Mouse (Mus musculus) G1E (cell line): Measurements from ENCODE around the gene Cntd1. TPM values are rescaled to one million over a fixed set of nuclear protein-coding genes. Genes with fewer than 3 reads are reported as not detected.

Experiments
- ATAC-seq: 2 replicates; pipeline ENCODE4 v1.8.0; 2016; ENCODE audit warnings: mild to moderate bottlenecking; ENCODE audit not compliant: insufficient number of reproducible peaks, poor library complexity, low FRiP score, severe bottlenecking; ENCODE audit errors: extremely low read depth
- DNase-seq: peaks from one replicate; pipeline ENCODE4 v3.0.0; 2012; ENCODE audit warnings: low spot score
- H3K27me3 ChIP-seq: 2 replicates; pipeline ENCODE4 v1.6.1; 2012; ENCODE audit warnings: mild to moderate bottlenecking, low read length, inconsistent platforms; ENCODE audit not compliant: insufficient read depth
- H3K36me3 ChIP-seq: replicated peaks from 2 replicates; pipeline ENCODE3; 2012; ENCODE audit warnings: mild to moderate bottlenecking, inconsistent platforms
- H3K4me1 ChIP-seq: 2 replicates; pipeline ENCODE4 v1.6.1; 2012; ENCODE audit warnings: low read depth, low read length, inconsistent platforms, mixed read lengths; ENCODE audit not compliant: insufficient read depth
- H3K4me3 ChIP-seq: 2 replicates; pipeline ENCODE4 v1.5.1; 2012; ENCODE audit warnings: low read depth, mild to moderate bottlenecking, inconsistent platforms, low read length, moderate library complexity, mixed read lengths
- H3K9me3 ChIP-seq: replicated peaks from 2 replicates; pipeline ENCODE4 v1.6.1; 2012; ENCODE audit warnings: inconsistent platforms
- CTCF ChIP-seq: IDR thresholded peaks from 2 replicates; pipeline ENCODE4 v1.5.1; 2012; ENCODE audit warnings: low read depth, low read length, inconsistent platforms, mixed read lengths
- GATA1 ChIP-seq: IDR thresholded peaks from 2 replicates; pipeline ENCODE4 v1.6.1; 2012; ENCODE audit warnings: borderline replicate concordance, low read length, inconsistent platforms, mixed read lengths
- GATA2 ChIP-seq: IDR thresholded peaks from 2 replicates; pipeline ENCODE4 v1.6.1; 2012; ENCODE audit warnings: low read depth, low read length, inconsistent platforms, borderline replicate concordance
- POLR2AphosphoS5 ChIP-seq: IDR thresholded peaks from 2 replicates; pipeline ENCODE4 v1.6.1; 2012; ENCODE audit warnings: low read depth, low read length, inconsistent platforms; ENCODE audit not compliant: insufficient replicate concordance
- TAL1 ChIP-seq: conservative IDR thresholded peaks from 2 replicates; pipeline ENCODE4 v1.6.1; 2012; ENCODE audit warnings: low read depth, low read length, inconsistent platforms, mixed read lengths
- polyA plus RNA-seq: library from polyadenylated mRNA; stranded (reverse); fragments of >175 nt; gene quantifications from 2 replicates; pipeline ENCODE4 v1.2.3, GENCODE M21; 2012
- total RNA-seq, 2 experiments: library from RNA; stranded (forward) in 1 of 2; stranded (reverse) in 1 of 2; fragments of 200-1000 nt in 1 of 2; fragments of >200 nt in 1 of 2; fragmentation: Nextera tagmentation in 1 of 2; gene quantifications; 2 replicates each; pipeline ENCODE4 v1.2.3; 2014 to 2017

Cntd1 gene
- total and polyA plus RNA-seq, 3 experiments: 0.02 to 1.5 (median 1.1) TPM

- TF ChIP-seq GATA1 (no peak), GATA2 (no peak), TAL1 (no peak), POLR2AphosphoS5 (no peak), CTCF (no peak)
- Histone ChIP-seq H3K9me3 (no peaks in the 10 kb centered on the region), H3K4me1 (peaks cover 26% of the 10 kb centered on the region), H3K4me3 (no peak overlapping the region), H3K36me3 (peaks cover 12% of the 10 kb centered on the region), H3K27me3 (peaks cover 20% of the 10 kb centered on the region)
- DNase-seq: no peak
- ATAC-seq: no peak
These were observed 56.9 kb downstream of the Cntd1 start for GRCm38 (mm10) chr11:101335685-101336084.

- no peak overlapping the region; the same call in 1 of the 2 replicates for H3K4me3 ChIP-seq
- no peak for TF ChIP-seq GATA2
- no peak for TF ChIP-seq CTCF
- TF ChIP-seq GATA1: no peak
- no peak for TF ChIP-seq POLR2AphosphoS5
- no peak for TF ChIP-seq TAL1
- peak; percentile 85 for DNase-seq
- no peaks in the 10 kb centered on the region for H3K36me3 ChIP-seq
- H3K9me3 ChIP-seq: no peaks in the 10 kb centered on the region
- peaks cover 24% of the 10 kb centered on the region for H3K27me3 ChIP-seq
- peaks cover 26% of the 10 kb centered on the region for H3K4me1 ChIP-seq
- ATAC-seq: peak; percentile 60; the same call in 1 of the 2 replicates
These were observed 59.4 kb downstream of the Cntd1 start for GRCm38 (mm10) chr11:101338123-101338760.

Other genes starting within 250 kb of the Cntd1 start
Only the 20 nearest of the 29 such genes appear.
- 12.0 and 13.4 TPM in 2 replicates for gene Retreg3, start 159.1 kb upstream of the Cntd1 start, total RNA-seq (2014; fragmentation: Nextera tagmentation)
- gene Retreg3, start 159.1 kb upstream of the Cntd1 start, total RNA-seq (2017): 43.2 and 44.0 TPM in 2 replicates
- gene Retreg3, start 159.1 kb upstream of the Cntd1 start, polyA plus RNA-seq: 7.7 and 9.4 TPM in 2 replicates
- 39.8 and 42.0 TPM in 2 replicates for gene Tubg1, start 159.1 kb upstream of the Cntd1 start, total RNA-seq (2014; fragmentation: Nextera tagmentation)
- 46.0 and 47.5 TPM in 2 replicates for gene Tubg1, start 159.1 kb upstream of the Cntd1 start, total RNA-seq (2017)
- gene Tubg1, start 159.1 kb upstream of the Cntd1 start, polyA plus RNA-seq: 96.1 and 120 TPM in 2 replicates
- not detected in 2 replicates for gene Tubg2, start 123.1 kb upstream of the Cntd1 start, total RNA-seq (2014; fragmentation: Nextera tagmentation)
- gene Tubg2, start 123.1 kb upstream of the Cntd1 start, total RNA-seq (2017): not detected in 2 replicates
- not detected in 2 replicates for gene Tubg2, start 123.1 kb upstream of the Cntd1 start, polyA plus RNA-seq
- not detected in 2 replicates for gene Cntnap1, start 108.5 kb upstream of the Cntd1 start, total RNA-seq (2014; fragmentation: Nextera tagmentation)
- gene Cntnap1, start 108.5 kb upstream of the Cntd1 start, total RNA-seq (2017): under 0.01 and 0.06 TPM in 2 replicates
- 0.02 and 0.08 TPM in 2 replicates for gene Cntnap1, start 108.5 kb upstream of the Cntd1 start, polyA plus RNA-seq
- gene Plekhh3, start 107.7 kb upstream of the Cntd1 start, total RNA-seq (2014; fragmentation: Nextera tagmentation): 0.49 and 2.6 TPM in 2 replicates
- 1.5 and 1.9 TPM in 2 replicates for gene Plekhh3, start 107.7 kb upstream of the Cntd1 start, total RNA-seq (2017)
- 3.8 and 4.8 TPM in 2 replicates for gene Plekhh3, start 107.7 kb upstream of the Cntd1 start, polyA plus RNA-seq
- not detected in 2 replicates for gene Ccr10, start 103.6 kb upstream of the Cntd1 start, total RNA-seq (2014; fragmentation: Nextera tagmentation)
- gene Ccr10, start 103.6 kb upstream of the Cntd1 start, total RNA-seq (2017): not detected in 2 replicates
- gene Ccr10, start 103.6 kb upstream of the Cntd1 start, polyA plus RNA-seq: not detected in 2 replicates
- gene Ezh1, start 52.5 kb upstream of the Cntd1 start, total RNA-seq (2014; fragmentation: Nextera tagmentation): 46.1 and 55.9 TPM in 2 replicates
- gene Ezh1, start 52.5 kb upstream of the Cntd1 start, total RNA-seq (2017): 23.9 and 25.4 TPM in 2 replicates
- 2.0 and 4.2 TPM in 2 replicates for gene Ezh1, start 52.5 kb upstream of the Cntd1 start, polyA plus RNA-seq
- not detected in 2 replicates for gene Ramp2, start 33.0 kb upstream of the Cntd1 start, total RNA-seq (2014; fragmentation: Nextera tagmentation)
- 0.27 TPM in 1 of 2 replicates, not detected in the other for gene Ramp2, start 33.0 kb upstream of the Cntd1 start, total RNA-seq (2017)
- 0.04 and 0.10 TPM in 2 replicates for gene Ramp2, start 33.0 kb upstream of the Cntd1 start, polyA plus RNA-seq
- gene Vps25, start 25.3 kb upstream of the Cntd1 start, total RNA-seq (2014; fragmentation: Nextera tagmentation): 482 and 539 TPM in 2 replicates
- 98.4 and 104 TPM in 2 replicates for gene Vps25, start 25.3 kb upstream of the Cntd1 start, total RNA-seq (2017)
- gene Vps25, start 25.3 kb upstream of the Cntd1 start, polyA plus RNA-seq: 140 and 170 TPM in 2 replicates
- gene Wnk4, start 18.4 kb upstream of the Cntd1 start, total RNA-seq (2014; fragmentation: Nextera tagmentation): 21.2 and 27.2 TPM in 2 replicates
- 2.3 and 4.2 TPM in 2 replicates for gene Wnk4, start 18.4 kb upstream of the Cntd1 start, total RNA-seq (2017)
- gene Wnk4, start 18.4 kb upstream of the Cntd1 start, polyA plus RNA-seq: 45.0 and 48.7 TPM in 2 replicates
- gene Coa3, start 102 bp downstream of the Cntd1 start, total RNA-seq (2014; fragmentation: Nextera tagmentation): 52.6 and 54.1 TPM in 2 replicates
- 58.1 and 65.9 TPM in 2 replicates for gene Coa3, start 102 bp downstream of the Cntd1 start, total RNA-seq (2017)
- 16.8 and 39.8 TPM in 2 replicates for gene Coa3, start 102 bp downstream of the Cntd1 start, polyA plus RNA-seq
- 42.5 and 46.3 TPM in 2 replicates for gene Becn1, start 23.3 kb downstream of the Cntd1 start, total RNA-seq (2014; fragmentation: Nextera tagmentation)
- 142 and 148 TPM in 2 replicates for gene Becn1, start 23.3 kb downstream of the Cntd1 start, total RNA-seq (2017)
- 97.7 and 109 TPM in 2 replicates for gene Becn1, start 23.3 kb downstream of the Cntd1 start, polyA plus RNA-seq
- gene Psme3, start 37.2 kb downstream of the Cntd1 start, total RNA-seq (2014; fragmentation: Nextera tagmentation): 300 and 317 TPM in 2 replicates
- gene Psme3, start 37.2 kb downstream of the Cntd1 start, total RNA-seq (2017): 98.7 and 113 TPM in 2 replicates
- gene Psme3, start 37.2 kb downstream of the Cntd1 start, polyA plus RNA-seq: 68.6 and 68.8 TPM in 2 replicates
- gene Aoc2, start 46.1 kb downstream of the Cntd1 start, total RNA-seq (2014; fragmentation: Nextera tagmentation): 18.1 and 19.5 TPM in 2 replicates
- 4.5 and 4.6 TPM in 2 replicates for gene Aoc2, start 46.1 kb downstream of the Cntd1 start, total RNA-seq (2017)
- gene Aoc2, start 46.1 kb downstream of the Cntd1 start, polyA plus RNA-seq: 10.0 and 10.1 TPM in 2 replicates
- 2.5 TPM in 1 of 2 replicates, not detected in the other for gene Aoc3, start 51.6 kb downstream of the Cntd1 start, total RNA-seq (2014; fragmentation: Nextera tagmentation)
- 0.16 TPM in 1 of 2 replicates, not detected in the other for gene Aoc3, start 51.6 kb downstream of the Cntd1 start, total RNA-seq (2017)
- gene Aoc3, start 51.6 kb downstream of the Cntd1 start, polyA plus RNA-seq: 0.07 and 0.10 TPM in 2 replicates
- not detected in 2 replicates for gene G6pc, start 88.5 kb downstream of the Cntd1 start, total RNA-seq (2014; fragmentation: Nextera tagmentation)
- gene G6pc, start 88.5 kb downstream of the Cntd1 start, total RNA-seq (2017): 0.05 TPM in 1 of 2 replicates, not detected in the other
- not detected in 2 replicates for gene G6pc, start 88.5 kb downstream of the Cntd1 start, polyA plus RNA-seq
- 51.6 and 55.8 TPM in 2 replicates for gene Aarsd1, start 138.6 kb downstream of the Cntd1 start, total RNA-seq (2014; fragmentation: Nextera tagmentation)
- 47.0 and 50.9 TPM in 2 replicates for gene Aarsd1, start 138.6 kb downstream of the Cntd1 start, total RNA-seq (2017)
- gene Aarsd1, start 138.6 kb downstream of the Cntd1 start, polyA plus RNA-seq: 67.7 and 74.4 TPM in 2 replicates
- gene Gm27029, start 145.8 kb downstream of the Cntd1 start, total RNA-seq (2014; fragmentation: Nextera tagmentation): 3.0 TPM in 1 of 2 replicates, not detected in the other
- 0.87 and 2.1 TPM in 2 replicates for gene Gm27029, start 145.8 kb downstream of the Cntd1 start, total RNA-seq (2017)
- 0.58 and 0.90 TPM in 2 replicates for gene Gm27029, start 145.8 kb downstream of the Cntd1 start, polyA plus RNA-seq
- gene Rundc1, start 146.1 kb downstream of the Cntd1 start, total RNA-seq (2014; fragmentation: Nextera tagmentation): 5.0 and 6.0 TPM in 2 replicates
- gene Rundc1, start 146.1 kb downstream of the Cntd1 start, total RNA-seq (2017): 6.7 and 7.6 TPM in 2 replicates
- gene Rundc1, start 146.1 kb downstream of the Cntd1 start, polyA plus RNA-seq: 6.7 and 7.2 TPM in 2 replicates
- not detected in 2 replicates for gene Ptges3l, start 146.3 kb downstream of the Cntd1 start, total RNA-seq (2014; fragmentation: Nextera tagmentation)
- 0.12 and 0.33 TPM in 2 replicates for gene Ptges3l, start 146.3 kb downstream of the Cntd1 start, total RNA-seq (2017)
- gene Ptges3l, start 146.3 kb downstream of the Cntd1 start, polyA plus RNA-seq: 0.17 and 0.22 TPM in 2 replicates